Mouse (Mus musculus) urinary bladder, adult 18-20 months (tissue): ENCODE data around the gene Dnah17.

Experiments
- DNase-seq, 2 experiments: peaks; one replicate each; pipeline ENCODE4 v3.0.0; 2022; ENCODE audit warnings: low spot score in 2 of 2, mixed read lengths in 2 of 2

Dnah17 gene

GRCm38 (mm10) chr11:117972656-117973558 is 157.5 kb downstream of the Dnah17 start:
- no peak for DNase-seq
